Mouse (Mus musculus) Patski (cell line): Measurements from ENCODE around the gene Trpm2. TPM values are rescaled to one million over a fixed set of nuclear protein-coding genes. Genes with fewer than 3 reads are reported as not detected.
A peak's percentile ranks its signal among the peaks of the same experiment; 100 is the strongest.
"Not testable (repeated sequence)": the region's sequence is repeated elsewhere in the genome, so short reads cannot be mapped to it uniquely, and the experiment has no call there.

Experiments used
- ATAC-seq: fragments of 100-300 bp; one replicate; pipeline ENCODE4 v1.8.0; 2021
- CTCF ChIA-PET: fragments of 350-600 bp; sonication (Branson Sonifier 250); formaldehyde crosslinking; loops from one replicate; lab custom pipeline; 2022; ENCODE audit warnings: inconsistent platforms; lab: Charles Lee
- POLR2A ChIA-PET: fragments of 350-600 bp; sonication (Branson Sonifier 250); formaldehyde crosslinking; loops from one replicate; lab custom pipeline; 2022; ENCODE audit warnings: antibody characterized with exemption, inconsistent platforms; lab: Charles Lee
- DNase-seq: peaks from one replicate; pipeline ENCODE4 v3.0.0-alpha.2; 2011; ENCODE audit warnings: low read depth, low spot score
- H3K27me3 ChIP-seq: fragments of 371-371 bp; one replicate; pipeline ENCODE4 v1.5.1; 2021
- CTCF ChIP-seq: fragments of 100-300 bp; IDR thresholded peaks from one replicate; pipeline ENCODE4 v1.5.1; 2021
- in situ Hi-C: fragments of 300-500 bp; cut with MboI; formaldehyde crosslinking; loops from 3 replicates; pipeline ENCODE4 v1.11.1; 2018; ENCODE audit warnings: low pct_unique_long_range_greater_than_20kb, mixed read lengths
- polyA plus RNA-seq: library from polyadenylated mRNA; unstranded; gene quantifications from one replicate; pipeline ENCODE4 v1.2.3, GENCODE M21; 2021

Trpm2 gene
- polyA plus RNA-seq: 0.21 TPM

- DNase-seq: no peak
- ChIA-PET CTCF (no interaction called here), POLR2A (no interaction called here)
- ATAC-seq: no peak
- in situ Hi-C loops: loop anchor here (10.0 kb wide), 1 partner anchor 336 kb away; no protein-coding TSS in a partner anchor
- peaks cover 3% of the 10 kb centered on the region for H3K27me3 ChIP-seq
- TF ChIP-seq CTCF: no peak
Observed at GRCm38 (mm10) chr10:77970481-77970880, at the start of gene Trpm2. Gene Trpm2 (minus strand): TSS chr10:77970563.

GRCm38 (mm10) chr10:78019984-78020383, 49.6 kb upstream of the Trpm2 start:
- POLR2A ChIA-PET: interaction anchor here (1.4 kb wide), 1 partner anchor 151 kb away, joined by 4 read pairs; no protein-coding TSS in a partner anchor
- H3K27me3 ChIP-seq, ATAC-seq, in situ Hi-C loops, DNase-seq: not testable (repeated sequence)
- CTCF ChIA-PET: interaction anchor here (1.2 to 3.8 kb wide), 4 partner anchors 8 to 143 kb away, joined by 4 to 41 read pairs (median 16); partner anchors contain the start of gene Icosl

GRCm38 (mm10) chr10:78019291-78019690, 48.9 kb upstream of the Trpm2 start:
- no peak for ATAC-seq
- DNase-seq: no peak
- TF ChIP-seq CTCF: no peak
- ChIA-PET POLR2A (interaction anchor here (1.1 to 1.6 kb wide), 3 partner anchors 10 to 203 kb away, joined by 4 to 8 read pairs (median 4); partner anchors contain the start of gene Pfkl), CTCF (interaction anchor here (0.6 to 3.8 kb wide), 14 partner anchors 9 to 144 kb away, joined by 3 to 41 read pairs (median 5); partner anchors contain the start of genes Icosl and Pfkl)
- in situ Hi-C loops: no loop called here
- H3K27me3 ChIP-seq: no peaks in the 10 kb centered on the region

- no peak for TF ChIP-seq CTCF
- DNase-seq: peak; percentile 13
Observed at GRCm38 (mm10) chr10:78018797-78019203, 48.4 kb upstream of the Trpm2 start.

GRCm38 (mm10) chr10:78016366-78016765, 46.0 kb upstream of the Trpm2 start:
- in situ Hi-C loops: no loop called here
- ChIA-PET POLR2A (interaction anchor here (1.0 kb wide), 1 partner anchor 32 kb away, joined by 4 read pairs; no protein-coding TSS in a partner anchor), CTCF (interaction anchor here (0.9 to 3.8 kb wide), 3 partner anchors 11 to 146 kb away, joined by 3 to 41 read pairs (median 4); no protein-coding TSS in a partner anchor)
- no peaks in the 10 kb centered on the region for H3K27me3 ChIP-seq
- ATAC-seq (no peak), DNase-seq (no peak)
- TF ChIP-seq CTCF: no peak

More at GRCm38 (mm10) chr10:78018797-78019203, 48.4 kb upstream of the Trpm2 start:
- ChIA-PET CTCF (interaction anchor here (0.6 to 3.8 kb wide), 14 partner anchors 8 to 144 kb away, joined by 3 to 41 read pairs (median 5); partner anchors contain the start of genes Icosl and Pfkl), POLR2A (interaction anchor here (1.1 to 1.6 kb wide), 3 partner anchors 9 to 204 kb away, joined by 4 to 8 read pairs (median 4); partner anchors contain the start of gene Pfkl)
- no peaks in the 10 kb centered on the region for H3K27me3 ChIP-seq
- ATAC-seq: peak; percentile 82
- in situ Hi-C loops: no loop called here

- ChIA-PET POLR2A (no interaction called here), CTCF (interaction anchor here (0.9 to 1.0 kb wide), 2 partner anchors 17 to 30 kb away, joined by 3 read pairs; no protein-coding TSS in a partner anchor)
- ATAC-seq: no peak
- no peaks in the 10 kb centered on the region for H3K27me3 ChIP-seq
- in situ Hi-C loops: no loop called here
- DNase-seq: no peak
- TF ChIP-seq CTCF: no peak
Observed at GRCm38 (mm10) chr10:78015489-78015888, 45.1 kb upstream of the Trpm2 start.

GRCm38 (mm10) chr10:78012661-78013495, 42.5 kb upstream of the Trpm2 start:
- ATAC-seq (no peak), DNase-seq (no peak)
- no peaks in the 10 kb centered on the region for H3K27me3 ChIP-seq
- ChIA-PET POLR2A (interaction anchor here (0.7 kb wide), 1 partner anchor 408 kb away, joined by 3 read pairs; no protein-coding TSS in a partner anchor), CTCF (no interaction called here)
- no peak for TF ChIP-seq CTCF
- in situ Hi-C loops: no loop called here

GRCm38 (mm10) chr10:78011116-78011515, 40.8 kb upstream of the Trpm2 start:
- POLR2A ChIA-PET: interaction anchor here (0.5 to 2.9 kb wide), 2 partner anchors 8 to 719 kb away, joined by 3 to 8 read pairs; no protein-coding TSS in a partner anchor
- CTCF ChIA-PET: interaction anchor here (1.2 to 2.3 kb wide), 2 partner anchors 8 to 17 kb away, joined by 4 to 8 read pairs; no protein-coding TSS in a partner anchor
- DNase-seq, H3K27me3 ChIP-seq, ATAC-seq, in situ Hi-C loops: not testable (repeated sequence)

GRCm38 (mm10) chr10:78010335-78010734, 40.0 kb upstream of the Trpm2 start:
- no peak for ATAC-seq
- no peaks in the 10 kb centered on the region for H3K27me3 ChIP-seq
- ChIA-PET CTCF (interaction anchor here (1.2 to 2.3 kb wide), 2 partner anchors 8 to 17 kb away, joined by 4 to 8 read pairs; no protein-coding TSS in a partner anchor), POLR2A (interaction anchor here (0.6 to 2.9 kb wide), 5 partner anchors 8 to 473 kb away, joined by 3 to 8 read pairs (median 3); no protein-coding TSS in a partner anchor)
- DNase-seq: no peak
- TF ChIP-seq CTCF: no peak
- in situ Hi-C loops: no loop called here

- DNase-seq (peak; percentile 9), ATAC-seq (peak; percentile 9)
- in situ Hi-C loops: no loop called here
- H3K27me3 ChIP-seq: no peaks in the 10 kb centered on the region
- no peak for TF ChIP-seq CTCF
- ChIA-PET POLR2A (interaction anchor here (0.6 to 2.9 kb wide), 7 partner anchors 9 to 473 kb away, joined by 3 to 8 read pairs (median 3); no protein-coding TSS in a partner anchor), CTCF (interaction anchor here (1.1 to 2.3 kb wide), 3 partner anchors 9 to 18 kb away, joined by 4 to 8 read pairs (median 4); no protein-coding TSS in a partner anchor)
Observed at GRCm38 (mm10) chr10:78009945-78010293, 39.6 kb upstream of the Trpm2 start, which contains the start of gene Pfkl. Gene Pfkl (minus strand): TSS chr10:78010083.
